Mouse (Mus musculus): ENCODE measurements around the gene Hpcal4. TPM values are rescaled to one million over a fixed set of nuclear protein-coding genes. Genes with fewer than 3 reads are reported as not detected.

The Hpcal4 gene
- total RNA-seq, 2 experiments from 2014 or later = 0.36 TPM; not detected in 1

GRCm38 (mm10) chr4:123201186-123202093, 18.4 kb downstream of the Hpcal4 start, which contains the start of gene Nt5c1a:
TSS of gene Nt5c1a (plus strand) at chr4:123201504.
- peak; percentile 79 for DNase-seq

GRCm38 (mm10) chr4:123202094-123202420, 19.0 kb downstream of the Hpcal4 start:
- no peak for DNase-seq

- DNase-seq = no peak
Measured at GRCm38 (mm10) chr4:123207337-123207736, 24.3 kb downstream of the Hpcal4 start.

GRCm38 (mm10) chr4:123210996-123211395, 28.0 kb downstream of the Hpcal4 start:
- no peak for DNase-seq

GRCm38 (mm10) chr4:123211453-123211852, 28.4 kb downstream of the Hpcal4 start:
- DNase-seq = no peak

GRCm38 (mm10) chr4:123212330-123212729, 29.3 kb downstream of the Hpcal4 start:
- no peak for DNase-seq

- no peak for DNase-seq
Measured at GRCm38 (mm10) chr4:123213975-123214374, 30.9 kb downstream of the Hpcal4 start.

GRCm38 (mm10) chr4:123215367-123215766, 32.3 kb downstream of the Hpcal4 start:
- no peak for DNase-seq

GRCm38 (mm10) chr4:123216782-123217181, 33.8 kb downstream of the Hpcal4 start:
- DNase-seq = no peak

- DNase-seq = peak; percentile 22
Measured at GRCm38 (mm10) chr4:123219720-123220357, 36.8 kb downstream of the Hpcal4 start.

GRCm38 (mm10) chr4:123220637-123221036, 37.6 kb downstream of the Hpcal4 start:
- no peak for DNase-seq

GRCm38 (mm10) chr4:123223309-123223708, 40.3 kb downstream of the Hpcal4 start:
- no peak for DNase-seq

- peak; percentile 81 for DNase-seq
Measured at GRCm38 (mm10) chr4:123225718-123226403, 42.8 kb downstream of the Hpcal4 start.

GRCm38 (mm10) chr4:123227707-123228106, 44.7 kb downstream of the Hpcal4 start:
- DNase-seq = peak; percentile 79

GRCm38 (mm10) chr4:123228270-123228669, 45.2 kb downstream of the Hpcal4 start:
- peak; percentile 80 for DNase-seq

GRCm38 (mm10) chr4:123229166-123229565, 46.1 kb downstream of the Hpcal4 start:
- peak; percentile 66 for DNase-seq

- DNase-seq = no peak
Measured at GRCm38 (mm10) chr4:123232841-123233240, 49.8 kb downstream of the Hpcal4 start.

GRCm38 (mm10) chr4:123233492-123234084, 50.6 kb downstream of the Hpcal4 start, which contains the start of gene Heyl:
TSS of gene Heyl (plus strand) at chr4:123233556.
- DNase-seq = peak; percentile 77

GRCm38 (mm10) chr4:123235835-123236430, 52.9 kb downstream of the Hpcal4 start:
- no peak for DNase-seq

- DNase-seq = no peak
Measured at GRCm38 (mm10) chr4:123236431-123237031, 53.5 kb downstream of the Hpcal4 start.

Measured in gastrocnemius, postnatal 25 days (tissue).